Mouse (Mus musculus): ENCODE results near the gene Prss2.
"Not testable (repeated sequence)": the region's sequence is repeated elsewhere in the genome, so short reads cannot be mapped to it uniquely, and the experiment has no call there.

The Prss2 gene

DNA sequence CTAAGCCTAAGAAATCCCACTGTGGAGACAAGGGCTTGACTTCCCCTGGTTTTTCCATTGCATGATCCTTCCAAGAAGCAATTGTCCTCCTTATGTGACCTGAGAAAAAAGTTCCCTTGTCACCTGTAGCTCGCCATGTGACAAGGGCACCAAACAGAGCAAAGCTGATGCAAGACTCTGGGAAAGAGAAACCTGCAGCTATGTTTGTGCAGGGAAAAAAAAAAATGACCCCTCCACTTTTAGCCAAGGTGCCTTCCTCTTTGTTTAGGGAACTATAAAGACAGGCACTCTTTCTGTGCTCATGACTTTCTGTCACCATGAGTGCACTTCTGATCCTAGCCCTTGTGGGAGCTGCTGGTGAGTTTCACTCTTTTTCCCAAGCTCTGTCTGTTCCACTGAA, at the start of gene Prss2:
Gene Prss2 (plus strand): TSS at position 301 of the 400 bp plus-strand sequence.
- DNase-seq, result no peak

DNA sequence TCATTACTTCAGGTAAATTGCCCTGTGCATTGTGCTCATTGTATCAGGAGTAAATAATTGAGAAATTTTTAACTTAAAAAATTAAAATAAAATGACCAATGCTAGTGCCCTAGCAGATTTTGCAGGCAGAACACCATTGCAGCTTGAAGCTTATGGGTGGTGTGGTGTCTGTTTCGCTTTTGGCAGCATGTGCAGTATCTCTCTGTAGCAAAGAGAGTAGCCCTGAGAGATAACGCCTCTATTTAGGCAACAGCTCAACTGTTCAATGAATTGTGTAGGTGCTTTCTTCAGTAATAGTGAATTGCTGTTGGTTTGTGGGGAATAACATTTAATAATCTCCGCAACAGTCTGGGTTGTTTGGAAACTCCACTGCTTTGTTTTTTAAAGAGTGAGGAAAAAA, 22.2 kb upstream of the Prss2 start:
- no peak for DNase-seq

DNA sequence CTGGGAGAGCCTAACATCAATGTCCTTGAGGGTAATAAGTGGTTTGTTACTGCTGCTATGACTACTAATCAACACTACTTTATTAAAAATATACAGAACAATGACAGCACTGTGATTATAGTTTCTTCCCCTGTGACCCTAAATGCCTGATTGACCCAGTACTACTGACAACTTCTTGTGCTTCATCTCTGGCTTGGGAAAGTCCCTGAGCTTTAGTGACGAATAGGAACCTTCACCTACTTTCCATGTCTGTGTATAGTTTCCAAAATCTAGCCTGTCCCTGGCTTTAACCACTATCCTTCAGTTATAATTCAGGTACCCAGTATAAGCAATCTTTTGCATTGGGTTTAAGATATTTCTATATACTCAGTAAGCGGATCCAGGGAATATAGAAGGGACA, 16.7 kb upstream of the Prss2 start:
- DNase-seq, result no peak

DNA sequence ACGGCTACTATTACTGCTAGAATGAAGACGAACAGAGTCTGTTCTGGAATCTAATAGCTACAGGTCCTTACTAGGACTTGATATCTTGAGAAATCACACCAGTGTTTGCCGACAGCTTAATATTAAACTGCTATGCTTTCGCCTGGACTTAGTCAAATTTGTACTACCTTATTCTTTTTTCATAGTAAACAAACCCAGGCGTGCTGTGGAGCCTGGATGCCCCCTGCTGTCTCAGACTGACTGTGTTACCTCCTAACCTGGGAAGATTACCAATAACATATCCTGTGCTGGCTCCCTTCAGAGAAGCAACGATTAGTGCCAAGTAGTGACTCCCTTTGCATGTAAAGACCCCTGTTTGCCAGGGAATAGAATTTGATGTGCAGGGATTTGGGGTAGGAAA, 16.3 kb upstream of the Prss2 start:
- DNase-seq, result peak; percentile 53

DNA sequence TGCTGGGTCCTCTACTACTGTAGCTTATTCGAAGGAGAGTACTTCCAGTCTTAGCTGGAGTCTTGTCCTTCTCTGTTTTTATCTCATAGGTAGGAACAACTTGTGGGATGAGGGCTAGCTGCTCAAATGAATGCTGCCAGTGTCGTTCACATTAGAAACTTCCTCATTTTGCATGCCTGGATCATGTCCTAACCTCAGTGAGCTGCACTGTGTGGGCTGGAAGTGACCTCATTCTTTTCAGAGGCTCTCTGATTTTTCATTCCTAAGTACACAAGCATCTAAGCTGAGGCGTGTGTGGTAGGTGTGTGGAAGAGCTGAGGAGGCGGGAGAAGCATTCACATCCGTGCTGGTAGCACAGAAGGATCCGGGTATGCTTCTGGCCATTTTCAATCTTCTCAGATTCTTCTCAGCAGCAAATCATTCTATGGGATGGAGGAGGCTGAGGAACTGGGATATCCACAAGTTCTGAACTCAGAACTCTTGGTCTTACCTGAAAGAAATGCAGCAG, 3.5 kb upstream of the Prss2 start:
- no peak for DNase-seq

DNA sequence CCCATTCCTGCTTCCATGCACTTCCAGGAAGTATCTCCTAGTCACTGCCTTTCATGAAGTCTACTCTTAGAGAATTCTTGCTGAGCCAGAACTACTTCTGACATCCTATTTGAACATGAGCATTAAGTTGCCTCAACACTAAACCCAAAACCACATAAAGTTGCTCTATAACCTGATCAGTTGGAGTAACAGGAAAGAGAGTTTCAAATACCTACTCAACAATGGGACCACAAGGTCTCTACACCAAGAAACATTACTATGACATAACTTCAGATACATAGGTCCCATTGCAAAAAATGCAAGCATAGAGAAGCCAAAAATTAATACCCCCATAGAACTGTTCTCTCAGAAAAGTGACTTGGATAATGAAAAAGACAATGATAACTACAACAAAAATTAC, 4.9 kb downstream of the Prss2 start:
- DNase-seq, result no peak

DNA sequence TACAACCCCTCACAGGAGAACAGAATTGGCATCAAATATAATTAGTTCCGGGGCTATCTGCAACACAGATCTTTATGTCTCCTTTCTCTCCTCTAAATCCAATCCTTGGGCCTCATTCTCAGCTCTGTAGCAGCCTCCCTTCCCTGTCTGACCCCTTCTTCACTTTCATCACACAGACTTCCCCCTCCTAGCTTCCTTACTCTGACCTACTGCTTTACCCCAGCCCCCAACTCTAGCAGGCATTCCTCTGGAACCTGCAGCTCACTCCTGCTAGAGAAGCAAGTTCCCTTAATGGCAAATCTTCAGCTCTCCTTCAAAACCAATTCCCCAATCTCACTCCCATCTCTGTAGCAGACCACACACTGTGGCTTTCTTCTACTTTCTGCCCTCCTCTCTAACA, 5.8 kb downstream of the Prss2 start:
- no peak for DNase-seq

DNA sequence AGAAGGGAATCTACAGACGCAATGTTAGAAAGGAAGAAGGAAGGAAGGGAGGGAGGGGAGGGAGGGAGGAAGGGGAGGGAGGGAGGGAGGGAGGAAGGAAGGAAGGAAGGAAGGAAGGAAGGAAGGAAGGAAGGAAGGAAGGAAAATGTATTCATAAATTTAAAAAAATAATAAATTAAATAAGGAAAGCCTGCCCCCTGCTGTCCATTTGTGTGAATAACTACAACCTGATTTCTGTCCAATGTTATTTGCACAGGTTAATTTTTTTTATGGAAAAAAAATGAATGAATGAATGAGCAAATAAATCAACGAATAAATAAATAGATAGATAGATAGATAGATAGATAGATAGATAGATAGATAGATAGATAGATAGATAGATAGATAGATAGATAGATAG, 8.4 kb downstream of the Prss2 start:
- DNase-seq, result not testable (repeated sequence)

DNA sequence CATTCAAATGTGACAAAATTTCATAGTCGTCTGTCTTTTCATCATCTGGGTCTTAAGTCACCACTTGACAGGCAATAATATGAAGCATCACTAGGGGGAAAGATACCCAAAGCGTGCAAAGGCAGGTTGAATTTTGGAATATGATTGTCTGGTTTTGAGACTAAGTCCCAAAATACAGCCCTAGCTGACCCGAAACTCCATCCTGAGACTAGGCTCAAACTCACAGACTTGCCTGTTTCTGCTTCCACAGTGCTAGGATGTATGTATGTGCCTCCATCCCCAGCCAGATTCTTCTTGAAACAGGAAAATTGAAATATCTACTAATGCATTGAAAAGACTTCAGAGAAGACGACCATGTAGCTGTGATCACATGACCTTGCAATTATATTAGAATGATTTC, 10.6 kb downstream of the Prss2 start:
- DNase-seq, result no peak

DNA sequence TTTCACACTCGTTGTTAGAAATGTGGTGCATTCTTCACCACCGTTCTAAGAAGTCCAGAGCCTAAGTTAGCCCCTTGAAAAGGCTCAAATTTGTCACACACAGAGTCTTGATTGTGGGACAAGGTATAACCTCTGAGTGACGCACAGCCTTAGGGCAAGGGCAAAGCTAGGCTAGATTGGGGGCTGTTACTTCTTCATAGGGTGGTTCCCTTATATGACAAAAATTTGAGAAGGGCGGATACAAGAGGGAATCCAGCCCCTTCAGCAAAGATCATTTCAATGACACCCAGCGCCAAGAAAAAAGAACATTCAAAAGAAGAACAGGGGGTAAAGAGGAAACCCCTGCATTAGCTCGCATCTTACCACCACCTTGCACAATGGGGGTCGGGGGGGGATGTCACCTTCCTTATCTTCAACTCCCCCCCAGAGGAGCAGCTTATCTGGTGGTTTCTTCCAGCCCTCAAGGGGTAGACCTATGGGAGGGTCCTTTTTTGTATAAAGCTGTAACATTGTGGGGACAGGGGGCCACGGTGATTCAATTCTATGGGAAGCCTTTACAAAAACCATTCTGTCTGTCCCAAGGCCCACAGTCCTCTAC, 11.2 kb downstream of the Prss2 start:
- no peak for DNase-seq

DNA sequence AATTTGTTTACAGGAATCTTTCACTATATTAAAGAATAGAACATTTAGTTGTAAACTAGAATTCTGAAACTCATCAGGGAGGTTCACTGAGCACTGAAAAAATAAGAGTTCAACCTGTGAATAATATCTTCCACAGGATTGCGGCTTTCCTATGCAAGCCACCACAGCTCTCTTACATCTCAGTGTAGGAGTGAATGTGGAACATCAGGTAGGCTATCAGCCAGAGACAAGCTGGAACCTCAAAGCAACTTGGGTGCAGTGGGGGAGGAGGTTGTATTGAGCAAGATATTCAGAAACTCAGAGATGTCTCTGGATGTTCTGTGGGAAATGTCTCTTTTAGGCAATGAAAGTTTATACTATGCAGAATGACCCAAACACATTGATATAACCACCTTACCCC, 15.8 kb downstream of the Prss2 start:
- DNase-seq, result no peak

DNA sequence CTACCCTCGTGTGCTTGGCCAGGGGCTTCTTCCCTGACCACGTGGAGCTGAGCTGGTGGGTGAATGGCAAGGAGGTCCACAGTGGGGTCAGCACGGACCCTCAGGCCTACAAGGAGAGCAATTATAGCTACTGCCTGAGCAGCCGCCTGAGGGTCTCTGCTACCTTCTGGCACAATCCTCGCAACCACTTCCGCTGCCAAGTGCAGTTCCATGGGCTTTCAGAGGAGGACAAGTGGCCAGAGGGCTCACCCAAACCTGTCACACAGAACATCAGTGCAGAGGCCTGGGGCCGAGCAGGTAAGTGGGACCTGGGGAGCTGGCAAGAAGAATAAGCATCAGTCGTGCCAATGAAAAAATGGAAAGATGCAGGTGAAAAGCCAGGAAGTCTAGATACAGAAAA, 16.7 kb downstream of the Prss2 start:
- not testable (repeated sequence) for DNase-seq

DNA sequence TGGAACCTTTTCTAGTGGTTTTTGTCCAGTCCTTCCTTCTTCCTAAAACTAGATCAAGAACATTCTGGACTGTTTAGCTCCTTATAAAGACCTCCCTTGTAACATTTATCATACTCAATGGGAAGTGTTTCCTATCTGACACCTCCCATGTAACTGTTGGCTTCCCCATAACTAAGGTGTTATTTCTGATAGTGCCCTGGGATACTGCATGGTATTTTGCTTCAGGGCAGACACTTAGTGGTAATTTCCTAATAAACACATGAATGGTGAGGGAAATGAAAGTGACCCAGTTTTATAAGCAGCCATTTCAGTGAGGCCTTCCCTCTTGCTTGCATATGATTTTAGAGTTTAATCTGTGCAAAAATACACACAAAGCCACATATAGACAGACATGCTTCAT, 19.2 kb downstream of the Prss2 start:
- DNase-seq, result no peak

DNA sequence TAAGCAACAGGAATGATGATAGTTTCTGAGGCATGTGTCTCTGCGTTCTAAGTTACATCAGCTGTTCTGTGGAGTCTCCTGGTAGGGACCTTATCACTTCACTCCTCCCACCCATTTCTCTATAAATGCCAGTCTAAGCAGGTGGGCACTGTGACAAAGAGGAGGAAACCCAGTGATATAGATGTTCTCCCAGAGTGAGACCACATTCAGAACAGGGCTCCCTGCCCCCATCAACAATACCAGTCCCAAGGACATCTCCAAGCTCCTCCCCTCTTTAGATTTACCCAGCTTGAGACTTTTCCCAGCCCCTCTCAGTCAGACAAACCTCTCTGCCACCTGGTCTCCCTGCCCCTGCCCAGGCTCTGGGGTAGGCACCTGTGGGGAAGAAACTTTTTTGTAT, 20.2 kb downstream of the Prss2 start:
- DNase-seq, result no peak

DNA sequence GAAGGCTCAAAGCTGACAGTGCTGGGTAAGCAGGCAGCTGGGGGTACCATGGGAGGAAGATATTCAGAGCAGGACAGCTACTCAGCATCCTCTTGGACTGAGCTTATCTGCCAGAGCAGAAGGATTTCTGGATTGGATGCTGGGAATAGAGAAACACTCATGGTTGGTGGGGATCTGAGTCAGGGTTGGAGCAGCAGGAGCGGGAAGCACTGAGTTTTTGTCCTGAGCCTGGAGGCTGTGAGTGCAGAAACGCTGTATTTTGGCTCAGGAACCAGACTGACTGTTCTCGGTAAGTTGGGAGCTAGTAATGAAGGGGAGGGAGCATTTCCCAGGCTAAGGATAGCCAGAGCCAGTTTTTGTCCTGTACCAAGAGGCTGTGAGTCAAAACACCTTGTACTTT, 21.4 kb downstream of the Prss2 start:
- no peak for DNase-seq

DNA sequence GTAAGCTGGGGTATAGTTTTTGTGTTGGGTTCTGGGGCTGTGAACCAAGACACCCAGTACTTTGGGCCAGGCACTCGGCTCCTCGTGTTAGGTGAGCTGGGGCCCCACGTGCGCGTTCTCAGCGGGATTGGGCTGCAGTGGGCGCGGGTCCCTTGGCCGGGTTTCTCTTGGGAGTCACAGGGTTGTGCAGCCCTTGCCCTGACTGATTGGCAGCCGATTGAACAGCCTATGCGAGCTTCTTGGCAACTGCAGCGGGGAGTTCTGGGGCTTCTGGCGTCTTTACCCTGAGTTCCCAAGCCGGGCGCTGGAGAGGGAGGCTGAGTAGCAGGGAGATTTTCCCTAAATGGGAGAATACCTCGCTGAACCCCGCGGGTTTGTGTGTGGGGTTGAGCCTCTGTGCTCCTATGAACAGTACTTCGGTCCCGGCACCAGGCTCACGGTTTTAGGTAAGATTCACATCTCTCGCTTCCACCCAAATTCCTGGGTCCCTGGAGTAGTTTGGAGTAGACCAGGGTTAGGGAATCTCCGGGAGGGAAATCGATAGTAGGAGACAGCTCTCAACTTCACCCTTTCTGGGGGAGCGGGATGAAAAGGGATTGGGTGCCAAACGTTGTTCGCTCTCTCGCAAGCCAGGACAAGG, 21.9 kb downstream of the Prss2 start:
- DNase-seq, result no peak

DNA sequence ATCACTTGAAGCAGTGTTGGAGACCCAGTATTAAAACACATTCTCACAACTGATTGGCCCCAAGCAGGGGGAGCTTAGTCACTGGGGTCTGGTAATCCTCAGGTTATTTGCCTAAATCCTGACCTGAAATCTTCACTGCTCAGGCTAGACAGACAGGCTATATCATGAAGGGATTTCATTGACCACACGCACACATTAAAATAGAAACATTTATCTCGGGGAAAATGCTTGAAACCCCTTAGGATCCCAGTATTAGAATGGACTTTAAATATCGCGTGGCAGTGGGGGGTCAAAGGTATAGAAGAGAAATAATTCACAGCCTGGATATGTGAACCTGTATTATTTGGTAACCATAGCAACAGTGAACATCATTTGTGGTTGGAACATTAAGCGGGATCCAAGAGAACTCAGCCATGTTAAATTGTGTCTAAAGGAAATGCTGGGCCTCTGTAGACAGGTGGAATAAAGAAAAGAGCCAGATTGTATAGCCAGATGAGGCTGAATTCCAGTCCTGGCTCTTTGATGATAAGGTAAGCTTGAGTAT, 22.9 kb downstream of the Prss2 start:
- no peak for DNase-seq

DNA sequence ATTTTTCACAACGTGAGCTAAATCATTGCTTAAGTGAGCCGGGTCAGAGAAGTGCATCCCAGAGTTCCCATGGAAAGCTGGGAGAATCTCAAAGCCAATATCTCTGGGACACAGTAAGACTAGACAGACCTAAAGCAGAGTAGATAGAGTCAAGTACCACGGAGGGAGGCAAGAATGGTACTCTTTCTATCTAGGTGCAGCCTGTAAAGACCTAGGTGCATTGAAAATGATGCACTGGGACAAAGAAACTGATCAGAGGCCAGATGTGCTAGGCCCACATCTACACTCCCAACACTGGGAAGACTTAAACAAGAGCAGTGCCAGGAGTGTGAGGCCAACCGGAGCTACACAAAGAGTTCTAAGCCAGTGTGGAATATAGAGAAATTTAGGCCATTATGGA, 23.7 kb downstream of the Prss2 start:
- no peak for DNase-seq

DNA sequence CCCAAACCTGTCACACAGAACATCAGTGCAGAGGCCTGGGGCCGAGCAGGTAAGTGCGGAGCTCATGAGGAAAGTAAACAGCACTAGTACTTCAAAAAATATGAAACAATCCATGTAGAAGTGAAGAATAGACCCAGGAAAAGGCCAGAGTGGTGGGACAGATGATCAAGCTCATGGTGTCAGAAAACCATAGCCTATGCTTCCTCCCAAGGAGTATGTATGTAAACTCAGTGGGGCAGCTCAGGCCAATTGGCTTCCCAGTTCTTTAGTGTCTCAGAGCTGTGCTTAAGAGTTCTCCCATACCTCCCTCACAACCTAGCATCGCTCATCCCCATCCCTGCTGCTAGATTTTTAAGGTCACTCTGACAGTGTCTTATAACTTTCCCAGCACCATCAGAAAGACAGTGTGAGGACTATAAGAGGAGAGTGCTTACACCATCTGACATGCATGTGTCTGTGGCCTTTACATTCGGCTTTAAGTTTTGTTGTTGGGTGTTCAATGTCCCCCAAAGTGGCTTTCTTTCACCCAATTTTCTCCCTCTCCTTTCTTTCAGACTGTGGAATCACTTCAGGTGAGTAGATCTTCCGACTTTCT, 25.6 kb downstream of the Prss2 start:
- DNase-seq, result no peak

DNA sequence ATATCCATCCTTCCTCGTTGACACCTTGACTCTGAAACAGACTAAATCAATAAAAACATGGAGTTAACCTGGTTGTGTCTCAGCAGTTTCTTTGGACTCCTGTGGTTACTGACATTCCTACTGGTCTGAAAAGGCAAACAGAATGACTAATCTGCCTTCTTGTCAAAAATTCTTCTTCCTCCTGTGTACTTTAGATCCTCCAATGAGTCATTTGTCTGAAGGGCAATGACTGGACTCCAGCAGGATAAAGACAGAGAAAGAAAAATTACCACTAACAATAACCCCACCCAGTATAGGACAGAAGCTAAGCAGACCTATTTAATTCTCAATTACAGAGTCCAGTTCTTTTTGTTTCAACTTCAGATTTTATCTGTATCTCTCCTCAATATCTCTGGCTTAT, 26.7 kb downstream of the Prss2 start:
- DNase-seq, result no peak

DNA sequence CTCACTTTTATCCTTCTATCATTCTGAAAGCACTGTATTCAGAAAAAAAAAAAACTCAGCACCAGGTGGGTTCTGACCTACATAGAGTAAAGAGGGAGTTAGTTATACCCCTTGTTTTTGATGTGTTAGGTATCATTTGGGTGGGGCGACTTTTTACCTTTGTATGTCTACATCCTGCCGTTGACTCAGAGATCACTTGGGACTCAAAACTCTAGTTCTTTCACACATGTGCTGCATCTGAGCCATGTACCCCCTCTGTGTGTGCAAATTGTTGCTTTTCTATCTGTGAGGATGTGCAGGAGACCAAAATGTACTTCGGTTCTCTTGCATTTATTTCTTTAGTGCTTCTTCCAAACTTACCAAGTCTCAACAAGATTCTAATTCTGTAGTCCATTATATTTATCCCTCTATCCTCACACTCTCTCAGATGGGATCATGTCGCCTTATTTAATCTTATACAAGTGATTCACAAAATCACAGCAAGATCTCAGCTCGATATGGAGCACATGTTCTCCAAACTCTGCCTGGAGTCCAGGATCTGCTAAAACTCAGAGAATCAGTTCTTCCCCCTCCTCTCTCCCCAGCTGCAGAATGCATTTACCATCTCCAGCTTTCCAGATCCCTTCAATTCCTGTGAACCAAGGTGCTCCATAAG, 31.9 kb downstream of the Prss2 start:
- no peak for DNase-seq

DNA sequence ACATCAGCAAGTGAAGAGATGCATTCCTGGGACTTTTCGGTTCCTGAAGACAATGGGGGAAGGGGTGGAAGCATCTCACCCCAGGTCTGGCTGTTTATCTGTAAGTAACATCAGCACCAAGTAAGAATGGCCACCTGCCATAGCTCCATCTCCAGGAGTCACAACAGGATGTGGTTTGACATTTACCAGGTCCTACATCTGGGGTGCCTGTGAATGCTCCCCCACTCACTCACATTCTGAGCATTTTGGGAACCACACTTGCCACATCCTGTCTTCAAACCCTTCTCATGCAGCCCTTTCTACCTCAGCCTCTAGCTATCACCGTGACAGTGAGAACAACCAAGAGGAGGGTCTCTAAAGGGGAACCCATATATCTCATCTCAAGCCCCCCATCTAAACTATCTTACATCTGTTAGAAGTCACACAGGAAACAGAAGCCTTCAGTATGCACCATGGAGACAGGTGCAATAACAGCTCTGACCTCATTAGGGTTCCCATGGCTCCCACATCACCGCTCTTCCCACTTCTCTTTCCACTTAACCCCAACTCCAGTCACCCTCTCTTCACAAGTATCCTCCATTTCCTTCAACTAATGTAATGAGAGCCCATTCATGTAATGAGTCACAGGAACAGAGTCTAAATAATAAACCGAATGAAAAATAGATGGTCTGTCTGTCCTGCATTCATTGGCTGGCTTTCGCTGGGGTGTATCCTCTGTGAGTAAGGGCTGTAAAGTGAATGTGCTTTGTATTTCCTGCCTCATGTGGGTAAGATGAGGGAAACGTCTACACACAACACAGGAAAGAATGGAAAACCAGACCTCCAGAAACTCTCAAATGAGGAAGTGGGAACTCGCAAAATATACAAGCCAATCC, 32.9 kb downstream of the Prss2 start:
- DNase-seq, result peak; percentile 88

DNA sequence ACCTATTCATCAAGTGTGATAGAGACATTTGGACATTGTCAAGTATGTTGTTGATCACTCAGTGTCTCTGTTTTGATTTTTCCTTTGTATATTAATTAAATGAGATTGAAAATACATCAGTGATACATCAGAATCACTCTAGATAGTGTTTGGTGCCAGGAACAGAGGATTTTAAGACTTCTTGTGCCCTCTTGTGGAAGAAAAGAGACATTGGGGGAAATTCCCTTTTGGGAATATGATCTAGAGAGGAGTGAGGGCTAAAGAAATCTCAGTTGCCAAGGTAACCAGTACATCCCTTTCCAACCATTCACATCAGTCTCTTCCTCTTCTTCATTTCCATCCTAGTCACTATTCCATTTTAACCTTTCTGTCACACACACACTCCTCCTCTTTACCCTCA, 34.8 kb downstream of the Prss2 start:
- no peak for DNase-seq

All from heart, adult 11 months (tissue).